Mouse (Mus musculus): ENCODE data around the gene Herc2. TPM values are rescaled to one million over a fixed set of nuclear protein-coding genes. Genes with fewer than 3 reads are reported as not detected.

Herc2 gene
- total and polyA plus RNA-seq, 3 experiments, result 12.9 to 50.8 (median 45.0) TPM

DNA sequence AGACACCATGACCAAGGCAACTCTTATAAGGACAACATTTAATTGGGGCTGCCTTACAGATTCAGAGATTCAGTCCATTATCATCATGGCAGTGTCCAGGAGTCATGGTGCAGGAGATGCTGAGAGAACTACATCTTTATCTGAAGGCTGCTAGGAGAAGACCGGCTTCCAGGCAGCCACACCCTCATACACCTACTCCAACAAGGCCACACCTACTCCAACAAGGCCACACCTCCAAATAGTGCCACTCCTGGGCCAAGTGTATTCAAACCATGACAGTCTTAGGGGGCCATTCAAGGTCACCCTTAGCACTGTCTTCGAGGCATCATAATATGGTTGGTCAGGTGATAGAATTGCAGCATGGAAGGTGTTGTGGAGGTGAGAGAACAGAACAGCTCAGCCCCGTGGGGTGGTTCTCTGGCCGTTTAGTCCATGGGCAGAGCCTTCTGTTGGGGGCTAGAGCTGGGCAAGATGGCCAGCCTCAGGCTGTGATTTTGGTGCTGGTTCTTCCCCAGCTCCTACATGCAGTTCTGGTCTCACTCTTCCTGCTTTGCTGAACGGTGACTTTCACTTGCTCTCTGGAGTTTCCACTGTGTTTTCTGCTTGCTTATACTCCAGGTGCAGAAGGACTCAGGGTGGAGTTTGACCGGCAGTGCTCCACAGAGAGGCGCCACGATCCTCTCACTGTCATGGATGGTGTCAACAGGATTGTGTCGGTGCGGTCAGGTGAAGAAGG, 151.7 kb downstream of the Herc2 start:
- DNase-seq, result no peak

DNA sequence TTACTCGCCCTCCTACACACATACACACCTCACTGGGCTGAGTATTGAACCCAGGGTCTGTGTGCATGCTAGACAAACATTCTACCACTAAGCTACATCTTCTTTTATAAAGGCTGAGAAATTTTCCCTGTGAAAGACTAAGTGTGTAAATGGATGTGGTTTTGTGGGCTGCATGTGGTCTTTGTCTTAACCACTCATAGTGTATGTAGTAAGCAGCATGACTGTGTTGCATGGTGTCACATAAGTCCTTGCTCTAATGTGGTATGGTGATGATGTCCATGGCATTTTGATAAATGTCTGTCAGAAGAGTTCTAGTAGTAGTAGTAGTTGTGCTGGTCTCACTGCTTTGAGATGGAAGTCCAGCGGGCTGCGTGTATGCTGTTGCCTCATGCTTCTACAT, 152.8 kb downstream of the Herc2 start:
- no peak for DNase-seq

DNA sequence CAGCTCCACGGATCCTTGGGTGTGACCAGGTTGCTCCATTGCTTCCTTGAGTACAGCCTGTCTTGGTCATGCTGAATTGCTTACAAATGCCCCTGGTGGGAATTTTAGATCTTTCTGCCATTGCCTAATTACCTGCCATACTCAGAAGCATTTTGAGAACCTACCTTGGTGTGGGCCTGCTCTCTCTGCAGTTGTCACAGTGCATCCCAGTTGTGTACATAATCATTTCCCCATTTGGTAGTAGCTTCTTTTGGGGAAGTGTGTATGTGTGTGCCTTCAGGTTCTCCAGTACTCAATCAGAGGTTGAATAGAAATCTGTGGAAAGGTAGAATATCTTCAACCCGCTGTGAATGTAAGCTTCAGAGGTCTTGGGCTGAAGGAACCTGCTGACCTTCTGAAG, 153.3 kb downstream of the Herc2 start:
- DNase-seq, result no peak

DNA sequence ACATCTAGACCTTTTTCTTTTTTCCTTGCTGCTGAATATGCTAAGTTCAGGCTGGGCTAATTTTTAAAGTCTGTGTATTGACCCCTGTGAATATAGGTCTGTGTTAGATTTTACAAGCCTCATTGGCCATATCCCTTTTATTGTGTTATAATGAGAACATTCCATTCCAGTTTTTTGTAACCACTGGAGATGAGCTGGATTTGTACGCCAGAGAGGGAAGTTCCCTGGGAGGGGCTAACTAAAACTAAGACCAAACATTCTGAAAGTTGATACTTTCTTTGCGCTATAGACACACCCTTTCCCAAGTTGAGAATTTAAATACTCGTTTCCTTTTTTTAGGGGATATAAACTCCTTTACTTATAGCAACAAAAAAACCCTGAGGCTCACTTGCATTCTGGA, 154.9 kb downstream of the Herc2 start:
- no peak for DNase-seq

DNA sequence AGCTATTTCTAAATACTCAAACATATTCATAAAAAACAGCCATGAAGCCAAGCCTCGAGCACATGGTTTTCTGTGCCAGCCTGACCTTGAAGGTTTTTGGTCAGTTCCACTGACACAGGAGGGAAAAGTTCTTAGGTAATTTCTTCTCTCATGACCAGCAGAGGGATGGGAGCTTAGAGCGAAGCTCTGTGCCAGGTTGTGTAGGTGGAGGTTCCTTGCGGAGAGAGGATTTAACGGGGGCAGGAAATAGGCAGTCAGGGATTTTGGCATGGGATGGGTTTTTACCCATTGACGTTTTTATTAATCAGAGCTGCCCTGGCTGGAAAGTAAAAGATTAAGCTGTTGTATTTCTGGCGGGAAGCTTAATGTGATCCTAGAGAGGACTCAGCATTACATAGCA, 170.8 kb downstream of the Herc2 start:
- DNase-seq, result no peak

DNA sequence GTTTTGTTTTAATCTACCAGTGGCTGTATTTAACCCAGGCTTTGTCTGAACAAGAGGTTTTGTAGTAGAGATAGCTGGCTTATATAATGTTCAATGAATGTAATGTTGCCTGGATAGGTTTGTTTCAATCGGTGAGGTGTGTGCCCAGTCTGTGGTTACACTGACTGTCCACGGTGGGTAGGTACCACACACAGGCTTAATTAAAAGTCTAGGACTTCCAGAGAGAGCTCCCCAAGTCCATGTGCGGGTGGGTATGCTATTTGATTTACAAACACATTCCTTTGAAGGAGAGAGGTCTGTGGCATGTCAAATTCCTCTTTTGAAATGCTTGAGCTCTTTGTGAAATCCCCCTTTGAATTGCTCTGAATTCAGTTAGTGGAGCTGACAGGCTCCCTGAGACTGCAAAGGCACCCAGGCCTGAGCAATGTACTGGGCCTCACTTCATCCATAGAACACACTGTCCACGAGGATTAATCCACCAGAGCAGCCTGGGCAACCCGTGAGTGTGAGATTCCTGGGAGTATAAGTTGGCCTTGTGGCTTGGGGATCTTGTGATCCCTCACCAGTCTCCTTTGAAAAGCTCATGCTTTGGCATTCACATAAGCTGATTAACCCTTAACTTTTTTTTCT, 185.9 kb downstream of the Herc2 start:
- DNase-seq, result no peak

DNA sequence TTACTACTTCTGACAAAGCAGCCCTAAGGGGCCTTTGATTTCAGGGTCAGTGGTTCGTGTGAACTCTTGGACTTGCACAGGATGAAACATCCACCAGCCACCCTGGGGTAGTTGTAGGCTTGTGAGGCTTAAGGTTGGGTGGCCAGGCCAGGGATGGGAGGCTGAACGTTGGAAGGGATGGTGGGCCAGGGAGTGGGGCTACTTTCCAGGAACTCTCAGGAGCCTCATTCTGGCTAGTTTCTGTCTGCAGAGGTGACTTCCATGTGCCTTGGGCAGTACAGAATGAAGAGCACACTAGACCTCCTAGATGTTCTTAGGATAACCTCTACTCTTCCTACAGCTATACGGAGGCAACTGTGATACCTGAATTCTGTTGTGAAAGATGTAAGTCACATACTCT, 186.6 kb downstream of the Herc2 start:
- no peak for DNase-seq

DNA sequence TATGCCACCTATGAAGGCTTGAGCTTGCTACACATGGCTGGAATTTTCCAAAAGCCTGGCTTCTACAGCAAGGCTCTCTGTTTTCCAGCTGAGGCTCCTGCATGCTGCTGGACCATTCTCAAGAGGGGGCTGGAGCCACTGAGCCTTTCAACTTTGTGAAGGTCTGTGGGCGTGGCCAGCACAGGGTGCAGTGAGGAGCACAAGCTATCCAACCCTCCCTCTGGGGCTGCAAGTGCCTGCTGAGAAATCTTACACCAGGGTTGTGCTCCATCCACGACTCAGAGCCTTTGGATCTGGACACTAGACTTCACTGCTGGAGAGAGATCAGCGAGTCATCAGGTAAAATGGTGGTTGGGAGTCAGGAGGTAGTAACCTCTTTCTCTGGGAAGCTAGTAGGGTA, 189.5 kb downstream of the Herc2 start, which contains the start of gene Oca2:
Gene Oca2, plus strand, starts transcription at position 218 of the 400 bp plus-strand sequence.
- DNase-seq, result peak; percentile 38

DNA sequence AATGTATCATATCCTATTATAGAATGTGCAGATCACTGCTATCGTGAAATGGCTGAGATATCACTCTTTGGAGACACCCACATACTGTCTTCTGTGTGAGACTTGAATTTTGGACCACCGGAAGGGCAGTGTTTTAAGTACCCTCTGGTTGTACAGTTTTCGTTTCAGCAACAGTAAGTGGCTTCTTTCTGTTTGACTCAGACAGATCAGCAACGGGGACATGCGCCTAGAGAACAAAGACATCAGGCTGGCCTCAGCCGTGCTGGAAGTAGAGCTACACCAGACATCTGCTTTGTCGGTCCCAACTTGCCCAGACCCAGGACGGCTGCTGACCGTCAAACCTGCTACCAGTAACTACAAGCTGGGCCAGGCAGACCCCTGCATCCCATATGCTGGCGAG, 204.6 kb downstream of the Herc2 start:
- no peak for DNase-seq

DNA sequence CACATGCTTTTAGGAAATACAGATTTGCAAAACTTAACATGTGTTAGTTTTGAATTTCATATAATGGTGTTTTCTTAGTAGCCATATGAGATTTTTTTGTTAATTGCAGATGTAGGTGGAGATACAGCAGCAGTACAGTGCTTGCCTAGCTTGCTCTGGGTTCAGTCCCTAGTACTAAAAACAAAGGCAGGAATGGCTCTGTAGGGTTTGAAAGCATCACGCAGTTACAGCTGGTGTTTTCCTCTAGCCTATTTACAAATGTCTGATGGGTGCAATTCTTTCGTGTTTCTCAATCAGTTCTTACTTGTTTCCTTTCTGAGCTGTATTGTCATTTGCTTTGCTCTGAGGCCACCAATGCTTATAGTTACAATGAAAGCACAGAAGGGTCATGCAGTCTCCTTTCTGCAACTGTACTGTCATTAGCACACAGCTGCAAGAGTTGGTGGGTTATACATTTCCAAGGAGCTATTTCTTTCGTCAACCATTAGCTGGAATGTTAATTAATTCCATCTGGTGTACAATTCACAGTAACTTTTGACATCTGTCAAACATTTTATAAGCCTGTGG, 208.0 kb downstream of the Herc2 start:
- no peak for DNase-seq

DNA sequence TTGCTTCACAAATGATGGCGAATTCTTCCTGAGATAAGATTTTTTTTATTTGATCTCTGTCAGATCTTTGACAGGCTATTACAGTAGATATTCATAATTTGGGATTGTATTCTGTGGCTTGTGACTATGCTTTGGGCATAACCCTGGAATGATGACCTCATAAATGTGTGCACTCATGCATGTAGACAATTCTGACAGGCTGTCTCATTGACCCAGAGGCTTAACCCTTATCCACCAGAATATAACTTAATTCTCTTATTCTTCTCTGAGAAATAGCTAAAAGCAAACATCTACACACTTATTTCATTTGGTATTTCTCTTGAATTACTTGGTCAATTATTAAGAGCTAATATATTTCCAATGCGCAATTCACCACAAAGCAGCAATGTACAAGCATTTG, 227.5 kb downstream of the Herc2 start:
- DNase-seq, result no peak

Other genes starting within 250 kb of the Herc2 start
- 10 to 100 TPM; 76.4 to 79.0 TPM for gene Cyfip1, start 208.5 kb upstream of the Herc2 start, total RNA-seq (2021)
- gene Cyfip1, start 208.5 kb upstream of the Herc2 start, polyA plus RNA-seq (2012; rRNA removed), result 26.2 and 40.1 TPM in 2 replicates
- gene Nipa2, start 87.7 kb upstream of the Herc2 start, total RNA-seq (2021), result 10 to 100 TPM; 29.6 to 41.9 TPM
- gene Nipa2, start 87.7 kb upstream of the Herc2 start, polyA plus RNA-seq (2012; rRNA removed), result 37.4 and 42.5 TPM in 2 replicates
- gene Nipa1, start 30.2 kb upstream of the Herc2 start, total RNA-seq (2021), result 10 to 100 TPM in 1 of 2 experiments, 1 to 10 TPM in 1; 4.8 to 10.6 TPM
- gene Nipa1, start 30.2 kb upstream of the Herc2 start, polyA plus RNA-seq (2012; rRNA removed), result 3.3 and 4.1 TPM in 2 replicates
- gene Oca2, start 189.6 kb downstream of the Herc2 start, total RNA-seq (2021), result 1 to 10 TPM; 3.8 to 5.9 TPM
- 3.3 and 5.3 TPM in 2 replicates for gene Oca2, start 189.6 kb downstream of the Herc2 start, polyA plus RNA-seq (2012; rRNA removed)

Measured in adrenal gland, adult 2 months (tissue).